Mouse (Mus musculus) liver, postnatal 0 days (tissue): ENCODE data around the gene 4931406P16Rik.

ENCODE experiments used
- CTCF ChIP-seq: sonication (generic); IDR thresholded peaks from 2 replicates; pipeline ENCODE4 v1.5.1; 2016; ENCODE audit warnings: antibody characterized with exemption, low read depth
- EP300 ChIP-seq: IDR thresholded peaks from 2 replicates; pipeline ENCODE4 v1.6.1; 2016; ENCODE audit warnings: antibody characterized with exemption, low read depth, mild to moderate bottlenecking

- TF ChIP-seq CTCF (no peak), EP300 (no peak)
Measured at GRCm38 (mm10) chr7:34263437-34263836, 49.9 kb downstream of the 4931406P16Rik start.
